Mouse (Mus musculus) neutrophil, adult 5-6 weeks (primary cell): ENCODE data around the gene Pde4dip. TPM values are rescaled to one million over a fixed set of nuclear protein-coding genes. Genes with fewer than 3 reads are reported as not detected.

Source experiments
- ATAC-seq: fragments of 151-379, 151-347 bp; 2 replicates; pipeline ENCODE4 v1.8.0; 2017; ENCODE audit warnings: mild to moderate bottlenecking, moderate TSS enrichment; ENCODE audit not compliant: insufficient number of reproducible peaks, poor library complexity, low FRiP score, severe bottlenecking; ENCODE audit errors: extremely low read depth
- total RNA-seq: library from RNA; stranded (forward); fragments of 200-1000 nt; gene quantifications from 2 replicates; pipeline ENCODE4 v1.2.3, GENCODE M21; 2017

The Pde4dip gene
- total RNA-seq, 1 experiment from 2014 or later: 16.8 TPM

DNA sequence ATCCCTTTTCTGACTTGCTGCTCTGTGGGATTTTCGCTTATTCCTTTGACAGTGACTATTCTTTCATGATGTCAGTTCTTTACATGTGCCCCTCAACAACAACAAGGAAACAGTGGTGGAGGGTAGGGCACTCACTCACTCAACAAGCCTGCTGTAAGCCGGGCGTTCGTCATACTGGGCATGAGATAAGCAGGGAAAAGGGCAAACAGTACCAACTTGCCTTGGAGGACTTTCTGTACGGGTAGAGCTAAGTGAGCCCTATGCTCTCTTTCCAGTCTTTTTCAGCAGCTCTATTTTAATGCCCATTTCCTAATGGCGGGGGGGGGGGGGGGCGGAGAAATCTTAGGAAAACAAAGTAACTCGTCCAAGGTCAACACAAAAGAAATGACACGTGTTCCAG, 246.5 kb downstream of the Pde4dip start:
- ATAC-seq: no peak

DNA sequence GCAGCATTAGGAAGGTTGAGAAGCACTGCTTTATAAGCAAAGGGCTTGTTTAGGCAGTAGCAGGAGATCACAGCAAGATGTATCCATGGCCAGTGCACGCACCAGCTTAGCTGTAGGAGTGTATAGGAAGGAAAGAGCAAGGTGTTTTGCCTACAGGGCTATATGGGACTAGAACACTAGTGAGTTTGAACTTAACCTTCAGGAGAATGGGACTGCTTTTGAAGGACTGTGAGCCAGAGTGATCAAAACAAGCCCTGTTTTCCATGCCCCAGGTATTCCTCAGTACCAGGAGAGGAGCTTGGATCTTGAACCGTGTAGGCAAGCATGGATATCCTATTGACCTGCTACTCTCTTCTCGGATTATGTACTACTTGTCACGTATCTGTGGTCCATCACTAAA, 247.1 kb downstream of the Pde4dip start:
- no peak for ATAC-seq

Other genes with a start within 250 kb of the Pde4dip start
- gene Prkab2, start 230.5 kb downstream of the Pde4dip start, total RNA-seq: 13.5 and 22.8 TPM in 2 replicates
- not detected in 2 replicates for gene Gm17651, start 214.0 kb downstream of the Pde4dip start, total RNA-seq
- gene Sec22b, start 12.5 kb upstream of the Pde4dip start, total RNA-seq: 35.7 and 42.1 TPM in 2 replicates
- 219 and 232 TPM in 2 replicates for gene Notch2, start 124.8 kb upstream of the Pde4dip start, total RNA-seq